Mouse (Mus musculus): Measurements from ENCODE around the gene Abca7. TPM values are rescaled to one million over a fixed set of nuclear protein-coding genes. Genes with fewer than 3 reads are reported as not detected.

Gene Abca7
- polyA plus RNA-seq, 1 experiment, result 5.4 TPM

DNA sequence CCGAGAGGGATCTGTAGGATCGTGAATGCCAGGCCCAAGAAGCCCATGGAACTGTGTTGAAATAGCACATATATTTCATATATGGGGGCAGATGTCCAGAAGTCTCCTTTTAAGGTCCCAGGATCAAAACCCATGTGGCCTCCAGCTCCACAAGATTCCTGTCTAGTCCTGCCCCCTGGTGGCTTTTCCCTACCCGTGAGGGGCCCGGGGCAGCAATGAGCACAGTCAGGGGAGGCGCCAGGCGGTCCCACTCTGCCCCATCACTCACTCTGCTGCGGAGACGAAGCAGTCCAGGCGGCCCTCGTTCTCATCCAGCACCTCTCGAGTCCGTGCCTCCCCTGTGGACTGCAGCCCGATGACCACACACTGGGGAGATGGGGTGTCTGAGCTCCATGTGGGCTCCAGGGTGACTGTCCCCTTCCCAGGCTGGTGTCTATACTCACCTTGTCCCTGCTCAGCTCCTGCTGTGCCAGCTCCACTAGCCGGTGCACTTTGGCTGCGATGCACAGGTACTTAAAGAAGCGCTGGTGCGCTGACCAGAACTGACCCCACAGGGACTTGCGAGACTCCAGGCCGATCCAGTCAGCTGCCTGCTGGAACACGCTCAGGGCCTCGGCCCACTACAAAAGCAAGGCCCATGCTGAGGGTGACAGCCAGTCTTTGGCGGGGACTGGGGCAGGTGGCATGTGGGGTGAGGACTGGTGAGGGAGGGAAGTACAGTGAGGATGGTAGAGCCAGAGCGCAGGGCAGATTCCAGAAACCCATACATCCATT lies 67.8 kb downstream of the Abca7 start:
- Histone ChIP-seq H3K4me3 (ENCODE audit: insufficient read depth, low read depth, low read length) (no peak overlapping the region), H3K4me1 (ENCODE audit: control insufficient read depth, insufficient read depth, insufficient read length, low read length) (no peaks in the 10 kb centered on the region), H3K27ac (replicated peaks; ENCODE audit: low read depth, low read length) (no peak overlapping the region)

Other genes starting within 250 kb of the Abca7 start
- gene Polrmt, start 249.9 kb upstream of the Abca7 start, polyA plus RNA-seq (2012; ENCODE audit: insufficient read depth, insufficient read length, missing spikeins), result 20.1 and 32.1 TPM in 2 replicates
- gene Fgf22, start 241.4 kb upstream of the Abca7 start, polyA plus RNA-seq (2012; ENCODE audit: insufficient read depth, insufficient read length, missing spikeins), result not detected in 2 replicates
- gene Rnf126, start 229.5 kb upstream of the Abca7 start, polyA plus RNA-seq (2012; ENCODE audit: insufficient read depth, insufficient read length, missing spikeins), result 23.3 and 27.2 TPM in 2 replicates
- gene Fstl3, start 219.2 kb upstream of the Abca7 start, polyA plus RNA-seq (2012; ENCODE audit: insufficient read depth, insufficient read length, missing spikeins), result 0.96 and 1.3 TPM in 2 replicates
- not detected in 2 replicates for gene Prss57, start 205.5 kb upstream of the Abca7 start, polyA plus RNA-seq (2012; ENCODE audit: insufficient read depth, insufficient read length, missing spikeins)
- gene Palm, start 202.9 kb upstream of the Abca7 start, polyA plus RNA-seq (2012; ENCODE audit: insufficient read depth, insufficient read length, missing spikeins), result 12.4 and 18.7 TPM in 2 replicates
- gene Misp, start 175.5 kb upstream of the Abca7 start, polyA plus RNA-seq (2012; ENCODE audit: insufficient read depth, insufficient read length, missing spikeins), result not detected in 2 replicates
- 45.6 and 50.5 TPM in 2 replicates for gene Ptbp1, start 142.1 kb upstream of the Abca7 start, polyA plus RNA-seq (2012; ENCODE audit: insufficient read depth, insufficient read length, missing spikeins)
- 1.4 and 1.7 TPM in 2 replicates for gene Prtn3, start 122.0 kb upstream of the Abca7 start, polyA plus RNA-seq (2012; ENCODE audit: insufficient read depth, insufficient read length, missing spikeins)
- 1.3 TPM in 1 of 2 replicates, not detected in the other for gene Plppr3, start 121.9 kb upstream of the Abca7 start, polyA plus RNA-seq (2012; ENCODE audit: insufficient read depth, insufficient read length, missing spikeins)
- not detected in 2 replicates for gene Elane, start 110.2 kb upstream of the Abca7 start, polyA plus RNA-seq (2012; ENCODE audit: insufficient read depth, insufficient read length, missing spikeins)
- 1,172 and 3,758 TPM in 2 replicates for gene Cfd, start 105.6 kb upstream of the Abca7 start, polyA plus RNA-seq (2012; ENCODE audit: insufficient read depth, insufficient read length, missing spikeins)
- gene Med16, start 87.6 kb upstream of the Abca7 start, polyA plus RNA-seq (2012; ENCODE audit: insufficient read depth, insufficient read length, missing spikeins), result 11.2 and 12.9 TPM in 2 replicates
- gene Gm26602, start 85.6 kb upstream of the Abca7 start, polyA plus RNA-seq (2012; ENCODE audit: insufficient read depth, insufficient read length, missing spikeins), result not detected in 2 replicates
- gene Kiss1r, start 79.5 kb upstream of the Abca7 start, polyA plus RNA-seq (2012; ENCODE audit: insufficient read depth, insufficient read length, missing spikeins), result 0.38 and 0.63 TPM in 2 replicates
- 55.0 and 60.7 TPM in 2 replicates for gene R3hdm4, start 75.3 kb upstream of the Abca7 start, polyA plus RNA-seq (2012; ENCODE audit: insufficient read depth, insufficient read length, missing spikeins)
- gene Arid3a, start 69.5 kb upstream of the Abca7 start, polyA plus RNA-seq (2012; ENCODE audit: insufficient read depth, insufficient read length, missing spikeins), result 1.3 and 2.9 TPM in 2 replicates
- gene Wdr18, start 36.3 kb upstream of the Abca7 start, polyA plus RNA-seq (2012; ENCODE audit: insufficient read depth, insufficient read length, missing spikeins), result 25.6 and 44.7 TPM in 2 replicates
- gene Grin3b, start 25.8 kb upstream of the Abca7 start, polyA plus RNA-seq (2012; ENCODE audit: insufficient read depth, insufficient read length, missing spikeins), result not detected in 2 replicates
- gene Tmem259, start 12.2 kb upstream of the Abca7 start, polyA plus RNA-seq (2012; ENCODE audit: insufficient read depth, insufficient read length, missing spikeins), result 69.8 and 75.4 TPM in 2 replicates
- 6.4 and 10.3 TPM in 2 replicates for gene Cnn2, start 7.9 kb upstream of the Abca7 start, polyA plus RNA-seq (2012; ENCODE audit: insufficient read depth, insufficient read length, missing spikeins)
- 1.8 and 2.6 TPM in 2 replicates for gene Arhgap45, start 20.2 kb downstream of the Abca7 start, polyA plus RNA-seq (2012; ENCODE audit: insufficient read depth, insufficient read length, missing spikeins)
- 78.3 and 85.8 TPM in 2 replicates for gene Polr2e, start 43.3 kb downstream of the Abca7 start, polyA plus RNA-seq (2012; ENCODE audit: insufficient read depth, insufficient read length, missing spikeins)
- gene Gpx4, start 50.7 kb downstream of the Abca7 start, polyA plus RNA-seq (2012; ENCODE audit: insufficient read depth, insufficient read length, missing spikeins), result 2,282 and 3,621 TPM in 2 replicates
- gene Sbno2, start 109.1 kb downstream of the Abca7 start, polyA plus RNA-seq (2012; ENCODE audit: insufficient read depth, insufficient read length, missing spikeins), result 14.3 and 16.2 TPM in 2 replicates
- gene Stk11, start 119.3 kb downstream of the Abca7 start, polyA plus RNA-seq (2012; ENCODE audit: insufficient read depth, insufficient read length, missing spikeins), result 113 and 121 TPM in 2 replicates
- 1,146 and 1,395 TPM in 2 replicates for gene Atp5d, start 142.1 kb downstream of the Abca7 start, polyA plus RNA-seq (2012; ENCODE audit: insufficient read depth, insufficient read length, missing spikeins)
- 1.1 and 1.5 TPM in 2 replicates for gene Cbarp, start 144.3 kb downstream of the Abca7 start, polyA plus RNA-seq (2012; ENCODE audit: insufficient read depth, insufficient read length, missing spikeins)
- gene Midn, start 151.8 kb downstream of the Abca7 start, polyA plus RNA-seq (2012; ENCODE audit: insufficient read depth, insufficient read length, missing spikeins), result 25.5 and 31.6 TPM in 2 replicates
- 15.1 and 27.5 TPM in 2 replicates for gene Cirbp, start 169.5 kb downstream of the Abca7 start, polyA plus RNA-seq (2012; ENCODE audit: insufficient read depth, insufficient read length, missing spikeins)
- gene 1600002K03Rik, start 176.4 kb downstream of the Abca7 start, polyA plus RNA-seq (2012; ENCODE audit: insufficient read depth, insufficient read length, missing spikeins), result 10.9 and 14.9 TPM in 2 replicates
- 1.0 and 1.1 TPM in 2 replicates for gene Efna2, start 183.0 kb downstream of the Abca7 start, polyA plus RNA-seq (2012; ENCODE audit: insufficient read depth, insufficient read length, missing spikeins)
- gene Mum1, start 229.9 kb downstream of the Abca7 start, polyA plus RNA-seq (2012; ENCODE audit: insufficient read depth, insufficient read length, missing spikeins), result 9.7 and 11.1 TPM in 2 replicates

Data from brown adipose tissue, adult 24 weeks (tissue).